Mouse (Mus musculus): ENCODE results near the gene Psmf1. TPM values are rescaled to one million over a fixed set of nuclear protein-coding genes. Genes with fewer than 3 reads are reported as not detected.

The Psmf1 gene
- polyA plus RNA-seq, 1 experiment from 2014 or later: 58.2 TPM

DNA sequence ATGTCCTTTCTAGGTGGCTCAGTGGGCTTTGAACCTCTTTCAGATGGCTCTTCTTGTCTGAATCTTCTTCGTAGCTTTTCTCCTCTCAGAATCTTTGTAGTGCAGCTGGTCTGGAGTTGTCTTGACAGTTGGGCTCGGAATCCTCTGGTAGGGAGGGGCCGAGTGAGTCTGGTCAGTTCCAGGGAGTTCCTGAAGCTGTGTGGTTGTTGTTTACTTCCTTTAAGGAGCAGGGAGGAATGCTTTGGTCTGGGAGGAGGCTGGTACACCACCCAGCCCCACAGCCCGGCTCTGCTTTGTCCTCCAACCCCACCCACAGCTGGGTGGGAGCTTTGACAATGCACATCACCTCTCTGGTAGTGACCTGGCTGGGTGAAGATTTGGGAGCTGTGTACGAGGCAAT is 7.3 kb upstream of the Psmf1 start:
- Histone ChIP-seq H3K27ac (no peak overlapping the region), H3K4me1 (replicated peaks) (0 out of 2 replicates have a peak, but pooled peaks cover 3% of the 10 kb centered on the region), H3K9me3 (no peaks in the 10 kb centered on the region), H3K9ac (replicated peaks) (no peak overlapping the region), H3K4me2 (replicated peaks) (no peak overlapping the region), H3K4me3 (replicated peaks) (no peak overlapping the region), H3K27me3 (peaks cover 3% of the 10 kb centered on the region; the same call in 1 of the 2 replicates), H3K36me3 (no peaks in the 10 kb centered on the region)
- WGBS: 74% methylated on average over 5 of the region's 5 CpGs
- ATAC-seq: no peak

- peak; percentile 75 for ATAC-seq
- H3K36me3 ChIP-seq: no peaks in the 10 kb centered on the region
- H3K9me3 ChIP-seq: no peaks in the 10 kb centered on the region
- WGBS: 31% methylated on average over 19 of the region's 19 CpGs
- peaks cover 20% of the 10 kb centered on the region for H3K27me3 ChIP-seq
- no peak overlapping the region for H3K27ac ChIP-seq
- no peak overlapping the region for H3K4me3 ChIP-seq (replicated peaks)
- H3K4me2 ChIP-seq (replicated peaks): 0 out of 2 replicates have a peak overlapping the region, but pooled peaks have one; percentile 5
- 0 out of 2 replicates have a peak, but pooled peaks cover 3% of the 10 kb centered on the region for H3K4me1 ChIP-seq (replicated peaks)
- H3K9ac ChIP-seq (replicated peaks): no peak overlapping the region; the same call in 1 of the 2 replicates
Observed at GRCm38 (mm10) chr2:151747847-151748705, 4.1 kb upstream of the Psmf1 start.

DNA sequence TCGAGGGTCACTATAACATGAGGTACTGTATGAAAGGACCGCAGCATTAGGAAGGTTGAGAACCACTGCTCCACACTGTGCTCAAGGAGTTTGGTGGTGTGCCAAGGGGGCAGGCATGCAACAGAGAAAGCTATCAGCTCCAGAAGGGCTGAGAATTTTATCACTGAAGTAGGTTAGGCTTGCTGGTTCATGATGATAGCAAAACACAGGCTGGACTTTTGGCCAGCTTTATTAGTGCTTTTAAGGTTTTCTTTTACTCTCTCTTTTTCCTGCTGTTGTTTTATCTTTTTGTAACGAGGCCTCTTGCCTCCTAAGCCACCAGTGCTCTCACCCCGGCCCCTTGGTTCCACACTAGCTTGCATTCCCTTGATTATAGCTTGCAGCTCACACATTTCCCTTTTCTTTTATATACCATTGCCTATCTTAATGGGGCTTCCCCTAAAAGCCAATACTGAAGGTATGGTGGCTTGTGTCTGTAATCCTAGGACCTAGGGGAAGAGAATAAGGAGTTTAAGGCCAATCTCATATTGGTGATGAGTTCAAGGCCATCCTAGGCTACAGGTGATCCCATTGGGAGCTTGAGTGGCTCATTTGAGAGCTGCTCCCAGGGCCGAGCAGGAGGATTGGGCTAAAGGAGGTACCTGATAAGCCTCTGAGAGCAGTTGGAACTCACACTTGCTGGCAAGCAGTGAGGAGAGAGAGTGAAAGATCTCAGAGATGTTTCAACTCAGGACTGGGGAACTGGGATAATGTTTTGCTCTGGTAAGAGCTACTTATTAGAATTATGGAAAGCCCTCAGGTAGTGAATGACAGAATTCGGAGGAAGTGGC is 921 bp downstream of the Psmf1 start:
- no peak for ATAC-seq
- Histone ChIP-seq H3K36me3 (no peaks in the 10 kb centered on the region), H3K4me3 (replicated peaks) (no peak overlapping the region), H3K9me3 (no peaks in the 10 kb centered on the region), H3K4me2 (replicated peaks) (no peak overlapping the region), H3K4me1 (replicated peaks) (peaks cover 24% of the 10 kb centered on the region), H3K9ac (replicated peaks) (no peak overlapping the region), H3K27me3 (peaks cover 20% of the 10 kb centered on the region), H3K27ac (no peak overlapping the region)
- WGBS: 70% methylated on average over 6 of the region's 6 CpGs

DNA sequence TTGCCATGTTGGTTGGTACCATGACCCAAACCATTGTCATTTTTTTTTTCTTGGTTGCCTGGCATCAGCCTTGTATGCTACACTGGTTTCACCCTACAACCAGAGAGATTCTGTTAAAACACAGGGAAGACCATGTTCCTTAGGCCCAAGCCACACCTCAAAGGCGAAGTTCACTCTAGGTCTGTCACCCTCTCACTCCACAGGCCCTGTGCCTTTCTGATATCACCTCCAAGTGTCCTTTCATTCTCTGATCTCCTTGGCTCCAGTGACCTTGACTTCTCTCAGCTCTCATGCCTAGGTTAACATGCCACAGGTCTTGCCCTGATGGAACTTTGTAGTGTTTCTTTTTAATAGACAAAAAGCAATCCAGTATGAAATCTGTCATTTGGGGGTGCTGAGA is 1.9 kb downstream of the Psmf1 start:
- Histone ChIP-seq H3K9ac (replicated peaks) (no peak overlapping the region), H3K36me3 (no peaks in the 10 kb centered on the region), H3K9me3 (no peaks in the 10 kb centered on the region), H3K4me3 (replicated peaks) (no peak overlapping the region), H3K27ac (no peak overlapping the region), H3K27me3 (peaks cover 17% of the 10 kb centered on the region), H3K4me2 (replicated peaks) (no peak overlapping the region), H3K4me1 (replicated peaks) (peaks cover 22% of the 10 kb centered on the region)
- no peak for ATAC-seq
- 95% methylated on average over 1 of the region's 1 CpGs for WGBS

GRCm38 (mm10) chr2:151740741-151741526 is 3.1 kb downstream of the Psmf1 start:
- WGBS: under 1% methylated on average over 61 of the region's 61 CpGs
- ATAC-seq: peak; percentile 93
- no peaks in the 10 kb centered on the region for H3K36me3 ChIP-seq

GRCm38 (mm10) chr2:151739505-151739904 is 4.5 kb downstream of the Psmf1 start:
- Histone ChIP-seq H3K4me1 (replicated peaks) (peaks cover 22% of the 10 kb centered on the region), H3K9ac (replicated peaks) (0 out of 2 replicates have a peak overlapping the region, but pooled peaks have one; percentile 11), H3K27me3 (peaks cover 12% of the 10 kb centered on the region), H3K9me3 (no peaks in the 10 kb centered on the region), H3K4me2 (replicated peaks) (peak overlapping the region; percentile 81), H3K27ac (no peak overlapping the region), H3K4me3 (replicated peaks) (peak overlapping the region; percentile 89; the same call in 1 of the 2 replicates), H3K36me3 (peaks cover 8% of the 10 kb centered on the region)
- no peak for ATAC-seq
- 94% methylated on average over 7 of the region's 7 CpGs for WGBS

More at GRCm38 (mm10) chr2:151740741-151741526, 3.1 kb downstream of the Psmf1 start:
- H3K4me3 ChIP-seq (replicated peaks): peak overlapping the region; percentile 89
- peak overlapping the region; percentile 71 for H3K27ac ChIP-seq
- H3K9ac ChIP-seq (replicated peaks): peak overlapping the region; percentile 89
- peak overlapping the region; percentile 81 for H3K4me2 ChIP-seq (replicated peaks)
- peaks cover 22% of the 10 kb centered on the region for H3K4me1 ChIP-seq (replicated peaks)
- no peaks in the 10 kb centered on the region for H3K9me3 ChIP-seq
- H3K27me3 ChIP-seq: peaks cover 17% of the 10 kb centered on the region

GRCm38 (mm10) chr2:151739081-151739480 is 4.9 kb downstream of the Psmf1 start:
- 0 out of 2 replicates have a peak overlapping the region, but pooled peaks have one; percentile 11 for H3K9ac ChIP-seq (replicated peaks)
- peaks cover 8% of the 10 kb centered on the region for H3K27me3 ChIP-seq
- 0 out of 2 replicates have a peak overlapping the region, but pooled peaks have one; percentile 81 for H3K4me2 ChIP-seq (replicated peaks)
- no peak overlapping the region for H3K27ac ChIP-seq
- WGBS: 90% methylated on average over 3 of the region's 3 CpGs
- H3K4me1 ChIP-seq (replicated peaks): peaks cover 22% of the 10 kb centered on the region
- no peak overlapping the region for H3K4me3 ChIP-seq (replicated peaks)
- peaks cover 12% of the 10 kb centered on the region for H3K36me3 ChIP-seq
- ATAC-seq: no peak
- no peaks in the 10 kb centered on the region for H3K9me3 ChIP-seq

- 93% methylated on average over 4 of the region's 4 CpGs for WGBS
- no peak overlapping the region for H3K4me2 ChIP-seq (replicated peaks)
- peaks cover 4% of the 10 kb centered on the region; the same call in 1 of the 2 replicates for H3K27me3 ChIP-seq
- H3K27ac ChIP-seq: no peak overlapping the region
- no peaks in the 10 kb centered on the region for H3K9me3 ChIP-seq
- no peak for ATAC-seq
- no peak overlapping the region for H3K9ac ChIP-seq (replicated peaks)
- H3K4me3 ChIP-seq (replicated peaks): no peak overlapping the region
- H3K4me1 ChIP-seq (replicated peaks): peaks cover 22% of the 10 kb centered on the region
- peaks cover 18% of the 10 kb centered on the region for H3K36me3 ChIP-seq
Observed at GRCm38 (mm10) chr2:151738460-151738859, 5.5 kb downstream of the Psmf1 start.

DNA sequence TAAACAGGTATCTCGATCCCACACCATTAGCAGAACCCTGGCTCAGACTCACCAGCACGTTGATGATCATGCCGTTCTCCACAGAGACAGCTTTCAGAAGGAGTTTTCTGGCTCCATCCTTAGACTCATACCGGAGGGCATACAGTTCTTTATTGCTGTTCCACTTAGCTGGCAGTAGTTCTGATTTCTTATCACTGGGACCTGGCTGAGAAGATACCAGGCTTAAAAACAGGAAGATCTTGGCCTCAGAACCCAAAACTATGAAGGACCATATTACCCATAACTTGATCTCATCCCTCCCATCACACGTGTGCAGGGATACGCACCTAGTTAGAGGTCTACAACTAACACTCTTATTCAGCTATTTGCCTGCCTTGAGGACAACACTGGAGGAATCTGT is 8.6 kb downstream of the Psmf1 start:
- Histone ChIP-seq H3K27ac (no peak overlapping the region), H3K36me3 (peaks cover 28% of the 10 kb centered on the region), H3K9ac (replicated peaks) (no peak overlapping the region), H3K4me3 (replicated peaks) (no peak overlapping the region), H3K9me3 (no peaks in the 10 kb centered on the region), H3K27me3 (no peaks in the 10 kb centered on the region), H3K4me1 (replicated peaks) (peaks cover 17% of the 10 kb centered on the region), H3K4me2 (replicated peaks) (no peak overlapping the region)
- WGBS: 96% methylated on average over 6 of the region's 6 CpGs
- no peak for ATAC-seq

DNA sequence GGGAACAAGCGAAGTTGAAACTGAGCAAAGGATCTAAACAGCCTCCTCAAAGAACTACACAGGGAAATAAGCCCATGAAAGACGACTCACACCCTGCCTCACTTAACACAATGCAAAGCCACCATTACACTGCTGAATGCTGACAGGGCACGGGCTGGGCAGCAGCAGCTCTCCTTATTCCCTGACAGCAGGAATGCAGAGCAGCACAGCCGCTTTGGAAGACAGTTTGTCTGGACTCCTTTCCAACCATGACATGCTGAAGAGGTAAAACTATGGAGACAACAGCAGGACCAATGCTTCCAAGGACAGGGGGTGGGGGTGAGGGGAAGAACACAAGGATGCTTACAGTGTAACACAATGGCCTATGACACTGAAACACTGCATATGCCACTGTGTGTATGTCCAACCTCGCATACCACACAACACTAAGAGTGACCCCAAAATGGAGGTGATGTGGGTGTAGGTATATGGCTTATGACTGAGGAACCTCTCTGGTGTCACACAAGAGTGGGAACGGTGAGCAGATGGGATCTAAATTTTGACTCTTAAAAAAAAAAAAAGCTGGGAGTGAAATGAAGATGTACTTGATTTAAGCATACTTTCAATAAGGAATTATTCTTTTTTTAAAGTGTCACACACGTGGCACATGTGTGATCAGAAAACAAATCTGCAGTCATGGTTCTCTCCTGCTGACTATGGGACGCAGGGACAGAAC is 10.7 kb downstream of the Psmf1 start:
- 85% methylated on average over 8 of the region's 8 CpGs for whole genome bisulfite sequencing
- Histone ChIP-seq H3K36me3 (peaks cover 49% of the 10 kb centered on the region), H3K27me3 (no peaks in the 10 kb centered on the region), H3K4me2 (replicated peaks) (no peak overlapping the region), H3K9me3 (no peaks in the 10 kb centered on the region), H3K4me3 (replicated peaks) (no peak overlapping the region), H3K27ac (no peak overlapping the region), H3K9ac (replicated peaks) (no peak overlapping the region), H3K4me1 (replicated peaks) (no peaks in the 10 kb centered on the region)
- ATAC-seq: no peak

GRCm38 (mm10) chr2:151724094-151724493 is 19.9 kb downstream of the Psmf1 start:
- H3K9ac ChIP-seq (replicated peaks): no peak overlapping the region
- no peak overlapping the region for H3K4me3 ChIP-seq (replicated peaks)
- H3K9me3 ChIP-seq: peaks cover 3% of the 10 kb centered on the region; the same call in 1 of the 2 replicates
- no peak overlapping the region for H3K4me2 ChIP-seq (replicated peaks)
- H3K27me3 ChIP-seq: no peaks in the 10 kb centered on the region
- H3K27ac ChIP-seq: no peak overlapping the region
- WGBS: 97% methylated on average over 2 of the region's 2 CpGs
- H3K4me1 ChIP-seq (replicated peaks): no peaks in the 10 kb centered on the region
- H3K36me3 ChIP-seq: peaks cover 86% of the 10 kb centered on the region
- no peak for ATAC-seq
